Mouse (Mus musculus): ENCODE results near the gene Rbm6. TPM values are rescaled to one million over a fixed set of nuclear protein-coding genes. Genes with fewer than 3 reads are reported as not detected.

The Rbm6 gene
- total RNA-seq (2023): 49.9 and 76.4 TPM in 2 replicates

GRCm38 (mm10) chr9:107873137-107873536 lies at the start of gene Rbm6:
Rbm6 (minus strand) TSS chr9:107873237.

GRCm38 (mm10) chr9:107906252-107906966 lies 33.4 kb upstream of the Rbm6 start, which contains the start of gene Mst1r:
Mst1r (plus strand) TSS chr9:107906873.

GRCm38 (mm10) chr9:107887804-107888266 lies 14.8 kb upstream of the Rbm6 start, which contains the start of gene Mon1a:
Mon1a (plus strand) TSS chr9:107888151.

GRCm38 (mm10) chr9:107770374-107771290 lies 102.4 kb downstream of the Rbm6 start, which contains the start of gene Rbm5:
Rbm5 (minus strand) TSS chr9:107770996.

Other genes with a start within 250 kb of the Rbm6 start
- 1,061 and 1,167 TPM in 2 replicates for gene Gnai2, start 237.9 kb downstream of the Rbm6 start, total RNA-seq (2023)
- gene Slc38a3, start 203.7 kb downstream of the Rbm6 start, total RNA-seq (2023): not detected in 2 replicates
- gene Gnat1, start 193.5 kb downstream of the Rbm6 start, total RNA-seq (2023): not detected in 2 replicates
- gene Sema3f, start 162.8 kb downstream of the Rbm6 start, total RNA-seq (2023): not detected in 2 replicates
- 205 and 225 TPM in 2 replicates for gene Rbm5, start 102.2 kb downstream of the Rbm6 start, total RNA-seq (2023)
- 9.3 and 9.5 TPM in 2 replicates for gene Mon1a, start 14.9 kb upstream of the Rbm6 start, total RNA-seq (2023)
- gene Mst1r, start 33.6 kb upstream of the Rbm6 start, total RNA-seq (2023): 0.29 and 0.69 TPM in 2 replicates
- not detected in 2 replicates for gene Actl11, start 55.2 kb upstream of the Rbm6 start, total RNA-seq (2023)
- not detected in 2 replicates for gene Camkv, start 62.4 kb upstream of the Rbm6 start, total RNA-seq (2023)
- gene Traip, start 76.9 kb upstream of the Rbm6 start, total RNA-seq (2023): 19.4 and 24.4 TPM in 2 replicates
- gene Uba7, start 102.3 kb upstream of the Rbm6 start, total RNA-seq (2023): 71.8 and 86.9 TPM in 2 replicates
- 0.41 TPM in 1 of 2 replicates, not detected in the other for gene Gm20661, start 109.8 kb upstream of the Rbm6 start, total RNA-seq (2023)
- 1.6 and 1.9 TPM in 2 replicates for gene Inka1, start 112.6 kb upstream of the Rbm6 start, total RNA-seq (2023)
- gene Cdhr4, start 119.3 kb upstream of the Rbm6 start, total RNA-seq (2023): not detected in 2 replicates
- gene Gm20662, start 123.1 kb upstream of the Rbm6 start, total RNA-seq (2023): not detected in 2 replicates
- 111 and 125 TPM in 2 replicates for gene Ip6k1, start 129.3 kb upstream of the Rbm6 start, total RNA-seq (2023)
- 22.0 and 22.4 TPM in 2 replicates for gene Gmppb, start 176.0 kb upstream of the Rbm6 start, total RNA-seq (2023)
- gene Amigo3, start 179.9 kb upstream of the Rbm6 start, total RNA-seq (2023): 4.5 and 5.6 TPM in 2 replicates
- gene Mst1, start 207.2 kb upstream of the Rbm6 start, total RNA-seq (2023): not detected in 2 replicates
- 40.6 and 40.9 TPM in 2 replicates for gene Rnf123, start 210.1 kb upstream of the Rbm6 start, total RNA-seq (2023)
- gene Apeh, start 221.4 kb upstream of the Rbm6 start, total RNA-seq (2023): 42.5 and 52.9 TPM in 2 replicates

Data from neutrophil, adult 65 days (primary cell).